Mouse (Mus musculus) spleen, adult 2 months (tissue): Measurements from ENCODE around the gene Myh6.

ENCODE experiments used
- CTCF ChIP-seq: fragments of 200-500 bp; IDR thresholded peaks from 2 replicates; pipeline ENCODE4 v1.5.1; 2011; ENCODE audit warnings: mild to moderate bottlenecking, inconsistent platforms; ENCODE audit not compliant: insufficient read depth, insufficient read length, insufficient replicate concordance; ENCODE audit errors: extremely low read depth
- POLR2A ChIP-seq: fragments of 200-500 bp; IDR thresholded peaks from 2 replicates; pipeline ENCODE4 v1.6.1; 2011; ENCODE audit warnings: low read depth, low read length, inconsistent platforms

- no peak for TF ChIP-seq CTCF
- TF ChIP-seq POLR2A = no peak
Observed at GRCm38 (mm10) chr14:54912886-54913285, 53.8 kb downstream of the Myh6 start, which contains the start of gene Slc22a17.
